ENCODE assay signal across 8 mouse cellular contexts in the genomic region with DNA sequence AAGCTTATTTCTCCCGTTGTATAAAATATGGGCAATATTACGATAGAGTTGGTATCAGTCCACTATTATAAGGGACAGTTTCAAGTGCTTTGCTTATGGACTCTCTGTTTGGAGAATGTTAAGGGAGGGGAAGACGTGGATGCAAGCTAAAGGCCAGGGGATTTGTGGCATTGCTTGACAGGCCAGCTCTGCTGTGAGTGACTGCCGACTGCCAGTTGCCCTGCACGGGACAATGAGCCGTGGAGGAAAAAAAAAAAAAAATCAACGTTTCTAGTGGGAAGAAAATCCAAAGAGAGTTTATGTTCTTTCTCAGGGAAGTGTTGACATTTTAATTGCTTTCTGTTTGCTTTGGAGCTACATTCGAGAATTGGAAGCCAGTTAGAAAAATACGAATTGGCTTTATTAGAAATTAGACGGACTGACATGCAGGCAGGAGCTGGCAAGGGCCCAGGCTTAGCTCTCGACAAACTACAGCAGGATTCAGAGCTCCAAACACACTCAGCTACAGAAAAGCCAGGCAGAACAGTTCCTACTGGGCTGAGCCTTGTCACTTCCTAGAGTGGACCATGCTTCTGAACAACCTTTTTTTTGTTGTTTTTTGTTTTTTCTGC.
DNase-seq lines count a peak whose midpoint lies in the region; ATAC-seq and TF ChIP-seq lines count a peak whose summit lies in the region.

No protein-coding gene starts in this region.

- peaks cover 7% of the 10 kb centered on the region for H3K4me1 ChIP-seq in heart, embryonic 16.5 days (ENCODE audit: control insufficient read depth, insufficient read depth, low read length)
- peaks cover 7% of the 10 kb centered on the region; the same call in 1 of the 2 replicates for H3K4me1 ChIP-seq in limb, embryonic 11.5 days (ENCODE audit: control insufficient read depth, insufficient read depth, low read length)
- peaks cover 3% of the 10 kb centered on the region; the same call in 1 of the 2 replicates for H3K4me1 ChIP-seq in liver, postnatal 0 days (ENCODE audit: insufficient read depth)

- peak overlapping the region; percentile 72 for H3K27ac ChIP-seq in heart, embryonic 16.5 days (ENCODE audit: low read length)
- peak overlapping the region; percentile 21; the same call in 1 of the 2 replicates for H3K27ac ChIP-seq in limb, embryonic 11.5 days (replicated peaks; ENCODE audit: low read depth, low read length)
- no peak overlapping the region for H3K27ac ChIP-seq in liver, postnatal 0 days (ENCODE audit: low read depth)

- H3K4me2 ChIP-seq in heart, embryonic 16.5 days (ENCODE audit: low read depth, low read length) = peak overlapping the region; percentile 38
- H3K4me2 ChIP-seq in limb, embryonic 11.5 days (ENCODE audit: low read depth, severe bottlenecking) = no peak overlapping the region
- H3K4me2 ChIP-seq in liver, postnatal 0 days (ENCODE audit: low read depth, low read length) = no peak overlapping the region; the same call in 1 of the 2 replicates

- ATAC-seq in heart, embryonic 16.5 days (replicated peaks; ENCODE audit: extremely low read depth, insufficient read depth, low FRiP score) = peak; percentile 70
- 0 out of 2 replicates have a peak, but pooled peaks have one; percentile 65 for ATAC-seq in limb, embryonic 11.5 days (ENCODE audit: insufficient number of reproducible peaks, low FRiP score, low TSS enrichment, low read depth)
- no peak for ATAC-seq in granulocyte monocyte progenitor cell, adult 5-6 weeks (replicated peaks; ENCODE audit: poor library complexity, severe bottlenecking)
- ATAC-seq in liver, postnatal 0 days = no peak

- no peaks in the 10 kb centered on the region for H3K9me3 ChIP-seq in heart, embryonic 16.5 days (replicated peaks; ENCODE audit: control insufficient read depth, low read length)
- H3K9me3 ChIP-seq in limb, embryonic 11.5 days (ENCODE audit: control insufficient read depth, low read length) = no peaks in the 10 kb centered on the region
- no peaks in the 10 kb centered on the region for H3K9me3 ChIP-seq in liver, postnatal 0 days (ENCODE audit: low read length)

- TF ChIP-seq CTCF in liver, postnatal 0 days (IDR thresholded peaks at IDR 0.05; ENCODE audit: low read depth) = no peak

- H3K36me3 ChIP-seq in heart, embryonic 16.5 days (ENCODE audit: control insufficient read depth, insufficient read depth) = no peaks in the 10 kb centered on the region
- H3K36me3 ChIP-seq in limb, embryonic 11.5 days (ENCODE audit: control insufficient read depth, insufficient read depth, low read length) = no peaks in the 10 kb centered on the region
- H3K36me3 ChIP-seq in liver, postnatal 0 days (replicated peaks; ENCODE audit: insufficient read depth, low read length) = no peaks in the 10 kb centered on the region

- DNase-seq in left cerebral cortex, postnatal 4 days = peak; percentile 63
- DNase-seq in left cerebral cortex, postnatal 14 days (ENCODE audit: low spot score in 2 of 2) = no peak
- peak; percentile 82 to 86 for DNase-seq in cerebellum, postnatal 10 days
- DNase-seq in limb, embryonic 11.5 days (ENCODE audit: low spot score) = peak; percentile 49
- DNase-seq in right cerebral cortex, adult 2 months (ENCODE audit: low spot score in 2 of 2) = no peak
- DNase-seq in liver, postnatal 0 days = no peak

- TF ChIP-seq EP300 in liver, postnatal 0 days (IDR thresholded peaks at IDR 0.05; ENCODE audit: low read depth) = no peak

- no peaks in the 10 kb centered on the region for H3K27me3 ChIP-seq in heart, embryonic 16.5 days (ENCODE audit: control insufficient read depth, insufficient read depth, low read length)
- no peaks in the 10 kb centered on the region for H3K27me3 ChIP-seq in limb, embryonic 11.5 days (ENCODE audit: control insufficient read depth, insufficient read depth, low read length)
- H3K27me3 ChIP-seq in liver, postnatal 0 days (ENCODE audit: insufficient read depth, low read length) = no peaks in the 10 kb centered on the region

- intact Hi-C loops in left cerebral cortex, postnatal 4 days (cut with DNase I) = no loop called here
- intact Hi-C loops in left cerebral cortex, postnatal 14 days (cut with DNase I) = no loop called here

- WGBS in heart, embryonic 16.5 days = 28% methylated on average over 11 of the region's 11 CpGs
- 23% methylated on average over 11 of the region's 11 CpGs for WGBS in limb, embryonic 11.5 days
- WGBS in liver, postnatal 0 days (ENCODE audit: insufficient replicate concordance) = 51% methylated on average over 11 of the region's 11 CpGs

- peak overlapping the region; percentile 35 for H3K9ac ChIP-seq in heart, embryonic 16.5 days (ENCODE audit: low read length)
- H3K9ac ChIP-seq in limb, embryonic 11.5 days (ENCODE audit: low read length) = no peak overlapping the region
- no peak overlapping the region for H3K9ac ChIP-seq in liver, postnatal 0 days (replicated peaks)

- peak overlapping the region; percentile 15; the same call in 1 of the 2 replicates for H3K4me3 ChIP-seq in heart, embryonic 16.5 days (ENCODE audit: low read length)
- H3K4me3 ChIP-seq in limb, embryonic 11.5 days (ENCODE audit: low read depth, low read length) = no peak overlapping the region
- no peak overlapping the region for H3K4me3 ChIP-seq in liver, postnatal 0 days (ENCODE audit: low read depth, low read length)

Comparison
In these comparisons a context has a peak if more than half of its experiments do, and no peak if none do; other contexts are left out.
1. DNase-seq: peak in left cerebral cortex, postnatal 4 days (single experiment), cerebellum, postnatal 10 days (2 of 2) and limb, embryonic 11.5 days (single experiment); none in left cerebral cortex, postnatal 14 days (0 of 2), right cerebral cortex, adult 2 months (0 of 2) and liver, postnatal 0 days (single experiment).
2. ATAC-seq: peak in heart, embryonic 16.5 days (single experiment) and limb, embryonic 11.5 days (single experiment); none in granulocyte monocyte progenitor cell, adult 5-6 weeks (single experiment) and liver, postnatal 0 days (single experiment).